Mouse (Mus musculus): ENCODE data around the gene Pappa2.

GRCm38 (mm10) chr1:158947981-158948735, 32.1 kb downstream of the Pappa2 start:
- TF ChIP-seq CTCF (IDR thresholded peaks at IDR 0.05; ENCODE audit: borderline replicate concordance, insufficient read depth, low read length) (no peak), POLR2A (IDR thresholded peaks at IDR 0.05; ENCODE audit: low read depth, low read length) (no peak)

Measured in embryonic fibroblast, embryonic 13.5 days (primary cell).